Mouse (Mus musculus) MEL (cell line): ENCODE data around the gene Maco1. TPM values are rescaled to one million over a fixed set of nuclear protein-coding genes. Genes with fewer than 3 reads are reported as not detected.
A peak's percentile ranks its signal among the peaks of the same experiment; 100 is the strongest.

ENCODE experiments used
- DNase-seq: peaks from one replicate; pipeline ENCODE4 v3.0.0; 2011; ENCODE audit warnings: low read depth, low spot score
- H3K27ac ChIP-seq: 2 replicates; pipeline ENCODE4 v1.5.1; 2012; ENCODE audit warnings: low read depth, mild to moderate bottlenecking, control low read depth, low read length, moderate library complexity; ENCODE audit not compliant: control insufficient read depth
- H3K27me3 ChIP-seq, 2 experiments: fragments of 150-350 bp in 1 of 2; sonication (generic) in 1 of 2; 2 replicates each; pipeline ENCODE4 v1.6.1; 2012; ENCODE audit warnings: low read length in 2 of 2, mild to moderate bottlenecking in 2 of 2, improper control_type of control experiment in 1 of 2, moderate library complexity in 1 of 2; ENCODE audit not compliant: insufficient read depth in 2 of 2, control insufficient read depth in 1 of 2
- H3K36me3 ChIP-seq, 2 experiments: 2 replicates each; pipeline ENCODE4 v1.6.1; 2012 to 2014; ENCODE audit warnings: low read length in 2 of 2, improper control_type of control experiment in 1 of 2, inconsistent platforms in 1 of 2, mild to moderate bottlenecking in 1 of 2; ENCODE audit not compliant: insufficient read depth in 2 of 2, control insufficient read depth in 1 of 2
- H3K4me1 ChIP-seq, 2 experiments: fragments of 150-350 bp in 1 of 2; sonication (generic) in 1 of 2; 2 replicates each; pipeline ENCODE4 v1.6.1; 2012; ENCODE audit warnings: low read length in 2 of 2, improper control_type of control experiment in 1 of 2, mild to moderate bottlenecking in 1 of 2; ENCODE audit not compliant: insufficient read depth in 2 of 2, control insufficient read depth in 1 of 2
- H3K4me3 ChIP-seq, 2 experiments: fragments of 150-350 bp in 1 of 2; sonication (generic) in 1 of 2; 2 replicates each; pipeline ENCODE4 v1.5.1; 2012; ENCODE audit warnings: low read depth in 2 of 2, low read length in 2 of 2, mild to moderate bottlenecking in 2 of 2, moderate library complexity in 2 of 2, control low read depth in 1 of 2, improper control_type of control experiment in 1 of 2; ENCODE audit not compliant: control insufficient read depth in 1 of 2, insufficient read depth in 1 of 2
- H3K79me2 ChIP-seq: 2 replicates; pipeline ENCODE4 v1.6.1; 2012; ENCODE audit warnings: mild to moderate bottlenecking, low read length, moderate library complexity; ENCODE audit not compliant: control insufficient read depth, poor library complexity, insufficient read depth
- H3K9ac ChIP-seq: 2 replicates; pipeline ENCODE4 v1.6.1; 2012; ENCODE audit warnings: low read depth, mild to moderate bottlenecking, control low read depth, low read length, moderate library complexity; ENCODE audit not compliant: control insufficient read depth, poor library complexity, severe bottlenecking
- H3K9me3 ChIP-seq: fragments of 150-350 bp; sonication (generic); replicated peaks from 2 replicates; pipeline ENCODE4 v1.6.1; 2012; ENCODE audit warnings: mild to moderate bottlenecking, low read length, improper control_type of control experiment, moderate library complexity; ENCODE audit not compliant: insufficient read depth
- BHLHE40 ChIP-seq: IDR thresholded peaks from 2 replicates; pipeline ENCODE4 v1.6.1; 2012; ENCODE audit warnings: low read depth, mild to moderate bottlenecking, inconsistent platforms, low read length, improper control_type of control experiment, borderline replicate concordance
- CHD2 ChIP-seq: IDR thresholded peaks from 2 replicates; pipeline ENCODE4 v1.6.1; 2011; ENCODE audit warnings: low read length, improper control_type of control experiment
- CTCF ChIP-seq, 3 experiments: IDR thresholded peaks in 2 of 3; conservative IDR thresholded peaks in 1 of 3; 2 replicates each; pipeline ENCODE4 v1.5.1; 2011 to 2012; ENCODE audit warnings: low read length in 3 of 3, low read depth in 2 of 3, mild to moderate bottlenecking in 2 of 3, improper control_type of control experiment in 1 of 3, inconsistent platforms in 1 of 3, mixed read lengths in 1 of 3, moderate library complexity in 1 of 3; ENCODE audit not compliant: control insufficient read depth in 1 of 3, insufficient read depth in 1 of 3, poor library complexity in 1 of 3, severe bottlenecking in 1 of 3
- ELF1 ChIP-seq: IDR thresholded peaks from 2 replicates; pipeline ENCODE4 v1.6.1; 2014; ENCODE audit warnings: low read depth, mild to moderate bottlenecking, inconsistent platforms, low read length, improper control_type of control experiment, moderate library complexity
- ETS1 ChIP-seq: IDR thresholded peaks from 2 replicates; pipeline ENCODE4 v1.6.1; 2012; ENCODE audit warnings: low read depth, mild to moderate bottlenecking, inconsistent platforms, low read length, improper control_type of control experiment, moderate library complexity
- HCFC1 ChIP-seq: IDR thresholded peaks from 2 replicates; pipeline ENCODE4 v1.6.1; 2012; ENCODE audit warnings: low read depth, mild to moderate bottlenecking, inconsistent platforms, low read length, improper control_type of control experiment, moderate library complexity
- KAT2A ChIP-seq: conservative IDR thresholded peaks from 2 replicates; pipeline ENCODE4 v1.6.1; 2012; ENCODE audit warnings: low read depth, low read length, improper control_type of control experiment, inconsistent platforms
- MAFK ChIP-seq: IDR thresholded peaks from 2 replicates; pipeline ENCODE4 v1.6.1; 2011; ENCODE audit warnings: low read depth, mild to moderate bottlenecking, low read length, improper control_type of control experiment, borderline replicate concordance
- MAX ChIP-seq: IDR thresholded peaks from 2 replicates; pipeline ENCODE4 v1.6.1; 2011; ENCODE audit warnings: low read length, improper control_type of control experiment
- MAZ ChIP-seq: IDR thresholded peaks from 2 replicates; pipeline ENCODE4 v1.6.1; 2012; ENCODE audit warnings: low read depth, mild to moderate bottlenecking, inconsistent platforms, low read length, improper control_type of control experiment
- MEF2A ChIP-seq: IDR thresholded peaks from 2 replicates; pipeline ENCODE4 v1.6.1; 2014; ENCODE audit warnings: low read depth, mild to moderate bottlenecking, inconsistent platforms, low read length, improper control_type of control experiment; ENCODE audit not compliant: poor library complexity, insufficient replicate concordance, severe bottlenecking; ENCODE audit errors: extremely low read depth
- MYC ChIP-seq: IDR thresholded peaks from 2 replicates; pipeline ENCODE4 v1.6.1; 2011; ENCODE audit warnings: low read depth, mild to moderate bottlenecking, low read length, improper control_type of control experiment, moderate library complexity
- POLR2A ChIP-seq, 2 experiments: IDR thresholded peaks; 2 replicates each; pipeline ENCODE4 v1.6.1; 2011 to 2012; ENCODE audit warnings: low read length in 2 of 2, mild to moderate bottlenecking in 2 of 2, control low read depth in 1 of 2, improper control_type of control experiment in 1 of 2, low read depth in 1 of 2, moderate library complexity in 1 of 2; ENCODE audit not compliant: control insufficient read depth in 1 of 2, insufficient read depth in 1 of 2, poor library complexity in 1 of 2
- POLR2AphosphoS2 ChIP-seq: IDR thresholded peaks from 2 replicates; pipeline ENCODE4 v1.6.1; 2011; ENCODE audit warnings: low read length, improper control_type of control experiment
- RAD21 ChIP-seq: IDR thresholded peaks from 2 replicates; pipeline ENCODE4 v1.6.1; 2011; ENCODE audit warnings: mild to moderate bottlenecking, low read depth, low read length, improper control_type of control experiment
- SIN3A ChIP-seq: IDR thresholded peaks from 2 replicates; pipeline ENCODE4 v1.6.1; 2012; ENCODE audit warnings: low read length, improper control_type of control experiment, inconsistent platforms
- SMC3 ChIP-seq: IDR thresholded peaks from 2 replicates; pipeline ENCODE4 v1.6.1; 2011; ENCODE audit warnings: low read depth, low read length, improper control_type of control experiment
- TBP ChIP-seq: IDR thresholded peaks from 2 replicates; pipeline ENCODE4 v1.8.0; 2011; ENCODE audit warnings: low read depth, low read length, improper control_type of control experiment
- UBTF ChIP-seq: IDR thresholded peaks from 2 replicates; pipeline ENCODE4 v1.6.1; 2012; ENCODE audit warnings: low read depth, mild to moderate bottlenecking, inconsistent platforms, low read length, improper control_type of control experiment, moderate library complexity, borderline replicate concordance; ENCODE audit not compliant: insufficient read depth
- USF1 ChIP-seq: IDR thresholded peaks from 2 replicates; pipeline ENCODE4 v1.6.1; 2014; ENCODE audit warnings: low read depth, mild to moderate bottlenecking, inconsistent platforms, low read length, improper control_type of control experiment, moderate library complexity
- USF2 ChIP-seq, 2 experiments: IDR thresholded peaks; 2 replicates each; pipeline ENCODE4 v1.6.1; 2011 to 2012; ENCODE audit warnings: improper control_type of control experiment in 2 of 2, low read length in 2 of 2, borderline replicate concordance in 1 of 2, inconsistent platforms in 1 of 2, low read depth in 1 of 2, mild to moderate bottlenecking in 1 of 2; ENCODE audit not compliant: insufficient read depth in 1 of 2
- ZC3H11A ChIP-seq: IDR thresholded peaks from 2 replicates; pipeline ENCODE4 v1.6.1; 2012; ENCODE audit warnings: low read depth, mild to moderate bottlenecking, inconsistent platforms, low read length, improper control_type of control experiment
- ZNF384 ChIP-seq: IDR thresholded peaks from 2 replicates; pipeline ENCODE4 v1.6.1; 2012; ENCODE audit warnings: low read depth, mild to moderate bottlenecking, inconsistent platforms, low read length, improper control_type of control experiment
- polyA plus RNA-seq, 2 experiments: library from polyadenylated mRNA; stranded (reverse) in 1 of 2; unstranded in 1 of 2; fragments of >175 nt in 1 of 2; fragments of >200 nt in 1 of 2; gene quantifications; 2 replicates each; pipeline versions ENCODE4 v1.2.1 to v1.2.4; 2012; ENCODE audit warnings: low replicate concordance in 2 of 2, low read depth in 1 of 2; ENCODE audit not compliant: insufficient read length in 2 of 2, insufficient read depth in 1 of 2, missing spikeins in 1 of 2
- total RNA-seq: library from RNA; depleted of rRNA; stranded (reverse); fragments of 300-350 nt; gene quantifications from 2 replicates; pipeline ENCODE4 v1.2.3, GENCODE M21; 2012

The Maco1 gene
- total and polyA plus RNA-seq, 3 experiments = 22.2 to 35.9 TPM; not detected in 1

- TF ChIP-seq SMC3 (no peak), CTCF (IDR thresholded peaks at IDR 0.05 in 2 of 3, conservative IDR thresholded peaks at IDR 0.05 in 1 of 3; ENCODE audit: control insufficient read depth in 1 of 3, insufficient read depth in 1 of 3, low read depth in 2 of 3, low read length in 3 of 3, poor library complexity in 1 of 3, severe bottlenecking in 1 of 3) (no peak), ELF1 (no peak), ZNF384 (no peak), HCFC1 (peak; percentile 24; the same call in 1 of the 2 replicates), KAT2A (no peak; the same call in 1 of the 2 replicates), ETS1 (peak; percentile 62; the same call in 1 of the 2 replicates), MAX (peak; percentile 96), ZC3H11A (no peak), MEF2A (no peak), USF2 (IDR thresholded peaks at IDR 0.05; ENCODE audit: borderline replicate concordance in 1 of 2, insufficient read depth in 1 of 2, low read depth in 1 of 2, low read length in 2 of 2) (no peak), MYC (peak; percentile 88), MAFK (no peak), CHD2 (no peak), TBP (peak; percentile 48; the same call in 1 of the 2 replicates), RAD21 (no peak), BHLHE40 (no peak), POLR2AphosphoS2 (peak; percentile 13; the same call in 1 of the 2 replicates), SIN3A (peak; percentile 78; the same call in 1 of the 2 replicates), USF1 (peak; percentile 66; the same call in 1 of the 2 replicates), MAZ (0 out of 2 replicates have a peak, but pooled peaks have one; percentile 54)
Measured at GRCm38 (mm10) chr4:134853637-134854485, 716 bp upstream of the Maco1 start (continued).

GRCm38 (mm10) chr4:134852438-134853255, 498 bp downstream of the Maco1 start:
- Histone ChIP-seq H3K9me3 (no peaks in the 10 kb centered on the region), H3K79me2 (peaks cover 42% of the 10 kb centered on the region), H3K36me3 (peaks cover 0 to 19% of the 10 kb centered on the region in 2 experiments; a peak in 2 of 4 replicates)
- TF ChIP-seq POLR2A (IDR thresholded peaks at IDR 0.05; ENCODE audit: control insufficient read depth in 1 of 2, insufficient read depth in 1 of 2, low read depth in 1 of 2, low read length in 2 of 2, poor library complexity in 1 of 2) (0 out of 4 replicates have a peak, but pooled peaks of 1 of the 2 experiments have one; percentile 10), MAFK (no peak), UBTF (peak; percentile 97)
- TF ChIP-seq, all 39 proteins: peak for 2
- Histone ChIP-seq H3K27me3 (no peaks in the 10 kb centered on the region), H3K4me3 (peak overlapping the region; percentile 81 to 86), H3K27ac (peak overlapping the region; percentile 68), H3K9ac (peak overlapping the region; percentile 97), H3K4me1 (peaks cover 3 to 30% of the 10 kb centered on the region in 2 experiments; a peak in 3 of 4 replicates)
- DNase-seq = peak; percentile 50
